ENCODE assay signal across 9 mouse cellular contexts in genomic region chr15:4056627-4057026, GRCm38 (mm10). TPM values are rescaled to one million over a fixed set of nuclear protein-coding genes. Genes with fewer than 3 reads are reported as not detected.
A peak's percentile ranks its signal among the peaks of the same experiment; 100 is the strongest.
DNase-seq lines count a peak whose midpoint lies in the region; ATAC-seq lines count a peak whose summit lies in the region.
"Had no signal": no experiment of that assay in that cellular context is flagged by ENCODE, and none has a peak within 500 bp of the region (broad histone marks: within the 10 kb centered on the region; RNA-seq: fewer than 3 reads in every experiment).

No protein-coding gene starts in this region.

- H3K9me3 ChIP-seq in neural tube, embryonic 12.5 days = no peaks in the 10 kb centered on the region

- H3K4me1 ChIP-seq in neural tube, embryonic 12.5 days = no peaks in the 10 kb centered on the region

- DNase-seq in frontal cortex, postnatal 25 days (ENCODE audit: low spot score in 2 of 2) = no peak
- no peak for DNase-seq in neural tube, embryonic 10.5 days (ENCODE audit: extremely low spot score, low spot score)
- DNase-seq in embryo, embryonic 9.5 days (ENCODE audit: extremely low spot score) = peak; percentile 15
- DNase-seq in left cerebral cortex, postnatal 10 days (ENCODE audit: extremely low spot score in 1 of 2, low spot score in 2 of 2) = peak; percentile 45
- DNase-seq in right cerebral cortex, postnatal 4 days = peak; percentile 11

- no peaks in the 10 kb centered on the region for H3K27me3 ChIP-seq in neural tube, embryonic 12.5 days (replicated peaks)

- no peak overlapping the region for H3K4me2 ChIP-seq in neural tube, embryonic 12.5 days (replicated peaks)

- WGBS in neural tube, embryonic 12.5 days = 35% methylated on average over 5 of the region's 5 CpGs

- no peak overlapping the region for H3K4me3 ChIP-seq in neural tube, embryonic 12.5 days
- H3K4me3 ChIP-seq: myocyte had no signal

- H3K9ac ChIP-seq in neural tube, embryonic 12.5 days = no peak overlapping the region

- intact Hi-C loops in left cerebral cortex, postnatal 10 days (cut with DNase I) = loop anchor here (2.0 to 5.0 kb wide), 2 partner anchors 1011 to 1050 kb away; no protein-coding TSS in a partner anchor

- H3K36me3 ChIP-seq in neural tube, embryonic 12.5 days = peaks cover 31% of the 10 kb centered on the region

- H3K27ac ChIP-seq in neural tube, embryonic 12.5 days = no peak overlapping the region

- peak; percentile 87 for ATAC-seq in frontal cortex, adult (ENCODE audit: low TSS enrichment)
- peak; percentile 71; the same call in 1 of the 2 replicates for ATAC-seq in neural tube, embryonic 12.5 days (ENCODE audit: low FRiP score, low read depth)
- no peak for ATAC-seq in granulocyte monocyte progenitor cell, adult 5-6 weeks (replicated peaks; ENCODE audit: poor library complexity, severe bottlenecking)

RNA-seq across cellular contexts. Expression of gene Oxct1, which starts 30.4 kb away (rescaled TPM):
- polyA plus RNA-seq in neural tube, embryonic 12.5 days (2016; fragmentation: Nextera tagmentation; extraction: Ambion mirVana) = 184 and 190 TPM in 2 replicates
- 100 to 1,000 TPM; 655 to 665 TPM for total RNA-seq in left cerebral cortex, postnatal 10 days (2021)
- 65.6 and 66.0 TPM in 2 replicates for total RNA-seq in granulocyte monocyte progenitor cell, adult 5-6 weeks (2014; fragmentation: Nextera tagmentation)
- 262 and 276 TPM in 2 replicates for total RNA-seq in granulocyte monocyte progenitor cell, adult 5-6 weeks (2017)

Comparison
In these comparisons a context has a peak if more than half of its experiments do, and no peak if none do; other contexts are left out.
1. DNase-seq: peak in embryo, embryonic 9.5 days (single experiment), left cerebral cortex, postnatal 10 days (2 of 2) and right cerebral cortex, postnatal 4 days (single experiment); none in frontal cortex, postnatal 25 days (0 of 2) and neural tube, embryonic 10.5 days (single experiment).